Mouse (Mus musculus) adrenal gland, adult 8-10 months (tissue): ENCODE measurements around the gene Krtap4-9. TPM values are rescaled to one million over a fixed set of nuclear protein-coding genes. Genes with fewer than 3 reads are reported as not detected.
"Not testable (repeated sequence)": the region's sequence is repeated elsewhere in the genome, so short reads cannot be mapped to it uniquely, and the experiment has no call there.

Source experiments
- DNase-seq: peaks from one replicate; pipeline ENCODE4 v3.0.0; 2022
- total RNA-seq, 4 experiments: library from RNA; stranded (reverse); gene quantifications; 2 replicates each; pipeline ENCODE4 v1.2.4; 2022

Gene Krtap4-9
- total RNA-seq = not detected

GRCm38 (mm10) chr11:99784900-99785299, at the start of gene Krtap4-9:
TSS of gene Krtap4-9 (plus strand) at chr11:99785200.
- DNase-seq = not testable (repeated sequence)

GRCm38 (mm10) chr11:99743985-99744384, 41.0 kb upstream of the Krtap4-9 start:
- no peak for DNase-seq

GRCm38 (mm10) chr11:99758877-99759276, 26.1 kb upstream of the Krtap4-9 start:
- DNase-seq = no peak

- no peak for DNase-seq
Measured at GRCm38 (mm10) chr11:99768410-99768809, 16.6 kb upstream of the Krtap4-9 start.

GRCm38 (mm10) chr11:99772813-99773212, 12.2 kb upstream of the Krtap4-9 start, which contains the start of gene Gm11595:
TSS of gene Gm11595 (minus strand) at chr11:99772913.
- DNase-seq = not testable (repeated sequence)

- no peak for DNase-seq
Measured at GRCm38 (mm10) chr11:99778401-99778800, 6.6 kb upstream of the Krtap4-9 start.

- no peak for DNase-seq
Measured at GRCm38 (mm10) chr11:99780604-99781003, 4.4 kb upstream of the Krtap4-9 start, which contains the start of gene Krtap4-8. TSS of gene Krtap4-8 (minus strand) at chr11:99780704.

GRCm38 (mm10) chr11:99793367-99793766, 8.4 kb downstream of the Krtap4-9 start, which contains the start of gene Gm11596:
TSS of gene Gm11596 (minus strand) at chr11:99793467.
- DNase-seq = no peak

- not testable (repeated sequence) for DNase-seq
Measured at GRCm38 (mm10) chr11:99798832-99799231, 13.8 kb downstream of the Krtap4-9 start, which contains the start of gene Gm11569. TSS of gene Gm11569 (minus strand) at chr11:99798932.

- DNase-seq = not testable (repeated sequence)
Measured at GRCm38 (mm10) chr11:99804346-99804745, 19.3 kb downstream of the Krtap4-9 start, which contains the start of gene Gm11554. TSS of gene Gm11554 (minus strand) at chr11:99804446.

GRCm38 (mm10) chr11:99809792-99810191, 24.8 kb downstream of the Krtap4-9 start, which contains the start of gene Krtap4-13:
TSS of gene Krtap4-13 (minus strand) at chr11:99809892.
- DNase-seq = not testable (repeated sequence)

GRCm38 (mm10) chr11:99815566-99815965, 30.6 kb downstream of the Krtap4-9 start, which contains the start of gene Gm11564:
TSS of gene Gm11564 (minus strand) at chr11:99815666.
- not testable (repeated sequence) for DNase-seq

Other genes with a start within 250 kb of the Krtap4-9 start
- not detected for gene Krt40, start 242.0 kb upstream of the Krtap4-9 start, total RNA-seq
- not detected for gene Krtap3-3, start 234.3 kb upstream of the Krtap4-9 start, total RNA-seq
- gene Krtap3-2, start 228.3 kb upstream of the Krtap4-9 start, total RNA-seq = not detected
- gene Gm11939, start 225.7 kb upstream of the Krtap4-9 start, total RNA-seq = not detected
- gene Krtap3-1, start 218.6 kb upstream of the Krtap4-9 start, total RNA-seq = not detected
- not detected for gene Krtap1-5, start 204.2 kb upstream of the Krtap4-9 start, total RNA-seq
- not detected for gene Krtap1-4, start 201.5 kb upstream of the Krtap4-9 start, total RNA-seq
- not detected for gene Krtap1-3, start 193.9 kb upstream of the Krtap4-9 start, total RNA-seq
- not detected for gene Krtap9-3, start 187.1 kb upstream of the Krtap4-9 start, total RNA-seq
- not detected for gene Gm11938, start 181.9 kb upstream of the Krtap4-9 start, total RNA-seq
- not detected for gene Gm11937, start 175.0 kb upstream of the Krtap4-9 start, total RNA-seq
- gene Krtap2-4, start 170.4 kb upstream of the Krtap4-9 start, total RNA-seq = not detected
- not detected for gene Gm11562, start 164.8 kb upstream of the Krtap4-9 start, total RNA-seq
- not detected for gene Krtap4-1, start 157.0 kb upstream of the Krtap4-9 start, total RNA-seq
- not detected for gene Krtap4-2, start 150.1 kb upstream of the Krtap4-9 start, total RNA-seq
- gene Krtap4-7, start 141.1 kb upstream of the Krtap4-9 start, total RNA-seq = not detected
- gene Gm11555, start 135.0 kb upstream of the Krtap4-9 start, total RNA-seq = not detected
- gene Gm11563, start 126.2 kb upstream of the Krtap4-9 start, total RNA-seq = not detected
- not detected for gene Krtap4-6, start 119.2 kb upstream of the Krtap4-9 start, total RNA-seq
- gene Gm14190, start 94.5 kb upstream of the Krtap4-9 start, total RNA-seq = not detected
- not detected for gene Gm14180, start 50.9 kb upstream of the Krtap4-9 start, total RNA-seq
- not detected for gene Gm11595, start 12.3 kb upstream of the Krtap4-9 start, total RNA-seq
- not detected for gene Krtap4-8, start 4.5 kb upstream of the Krtap4-9 start, total RNA-seq
- not detected for gene Gm11596, start 8.3 kb downstream of the Krtap4-9 start, total RNA-seq
- not detected for gene Gm11569, start 13.7 kb downstream of the Krtap4-9 start, total RNA-seq
- not detected for gene Gm11554, start 19.2 kb downstream of the Krtap4-9 start, total RNA-seq
- gene Krtap4-13, start 24.7 kb downstream of the Krtap4-9 start, total RNA-seq = not detected
- not detected for gene Gm11564, start 30.5 kb downstream of the Krtap4-9 start, total RNA-seq
- not detected for gene 2300003K06Rik, start 52.9 kb downstream of the Krtap4-9 start, total RNA-seq
- not detected for gene Krtap4-16, start 66.4 kb downstream of the Krtap4-9 start, total RNA-seq
- gene Gm11568, start 72.7 kb downstream of the Krtap4-9 start, total RNA-seq = not detected
- not detected for gene Gm11559, start 79.3 kb downstream of the Krtap4-9 start, total RNA-seq
- gene Krtap9-1, start 88.2 kb downstream of the Krtap4-9 start, total RNA-seq = not detected
- gene Gm11567, start 94.0 kb downstream of the Krtap4-9 start, total RNA-seq = not detected
- gene Krtap31-1, start 122.7 kb downstream of the Krtap4-9 start, total RNA-seq = not detected
- gene Gm11565, start 129.6 kb downstream of the Krtap4-9 start, total RNA-seq = not detected
- gene Krtap31-2, start 151.1 kb downstream of the Krtap4-9 start, total RNA-seq = not detected
- gene Krtap9-5, start 163.3 kb downstream of the Krtap4-9 start, total RNA-seq = not detected
- not detected for gene Krtap29-1, start 193.9 kb downstream of the Krtap4-9 start, total RNA-seq
- gene Krtap16-1, start 201.4 kb downstream of the Krtap4-9 start, total RNA-seq = not detected
- gene Krtap17-1, start 208.8 kb downstream of the Krtap4-9 start, total RNA-seq = not detected
- not detected for gene Krt33a, start 231.0 kb downstream of the Krtap4-9 start, total RNA-seq
- gene Krt33b, start 244.7 kb downstream of the Krtap4-9 start, total RNA-seq = not detected